Mouse (Mus musculus) T-helper 17 cell (primary cell): Measurements from ENCODE around the gene Prdm15.

Experiments used
- in situ Hi-C, 2 experiments: fragments of 300-600 bp; cut with MboI, MseI; formaldehyde crosslinking; loops; 1 replicate in 1 of 2; 2 replicates in 1 of 2; pipeline ENCODE4 v1.15.1; 2025; ENCODE audit warnings: high pct_unique_total_duplicates in 2 of 2

Gene Prdm15

GRCm38 (mm10) chr16:97823311-97824007 is 28.2 kb downstream of the Prdm15 start:
- in situ Hi-C loops, result no loop called here

- in situ Hi-C loops, result no loop called here
These were observed 32.1 kb downstream of the Prdm15 start for GRCm38 (mm10) chr16:97819532-97819931.

- in situ Hi-C loops, result no loop called here
These were observed 34.2 kb downstream of the Prdm15 start for GRCm38 (mm10) chr16:97817414-97817813.

- in situ Hi-C loops, result no loop called here
These were observed 36.4 kb downstream of the Prdm15 start for GRCm38 (mm10) chr16:97815269-97815668.

GRCm38 (mm10) chr16:97814060-97814459 is 37.6 kb downstream of the Prdm15 start:
- in situ Hi-C loops, result no loop called here

GRCm38 (mm10) chr16:97808881-97809280 is 42.8 kb downstream of the Prdm15 start:
- in situ Hi-C loops, result loop anchor here in 1 of 2 experiments (5.0 kb wide), 1 partner anchor 73 kb away; no protein-coding TSS in a partner anchor

GRCm38 (mm10) chr16:97805646-97806045 is 46.0 kb downstream of the Prdm15 start:
- in situ Hi-C loops, result loop anchor here in 1 of 2 experiments (5.0 kb wide), 1 partner anchor 77 kb away; no protein-coding TSS in a partner anchor

- in situ Hi-C loops, result loop anchor here in 1 of 2 experiments (5.0 kb wide), 1 partner anchor 77 kb away; no protein-coding TSS in a partner anchor
These were observed 46.7 kb downstream of the Prdm15 start for GRCm38 (mm10) chr16:97804680-97805547.

GRCm38 (mm10) chr16:97797950-97798869 is 53.4 kb downstream of the Prdm15 start:
- in situ Hi-C loops, result no loop called here

- in situ Hi-C loops, result no loop called here
These were observed 54.4 kb downstream of the Prdm15 start for GRCm38 (mm10) chr16:97797212-97797611.

- in situ Hi-C loops, result no loop called here
These were observed 57.4 kb downstream of the Prdm15 start for GRCm38 (mm10) chr16:97794256-97794655.

GRCm38 (mm10) chr16:97783057-97783456 is 68.6 kb downstream of the Prdm15 start:
- in situ Hi-C loops, result no loop called here

GRCm38 (mm10) chr16:97778353-97779025 is 73.2 kb downstream of the Prdm15 start:
- in situ Hi-C loops, result no loop called here

GRCm38 (mm10) chr16:97766501-97766900 is 85.1 kb downstream of the Prdm15 start:
- in situ Hi-C loops, result no loop called here

GRCm38 (mm10) chr16:97764626-97765025 is 87.0 kb downstream of the Prdm15 start:
- in situ Hi-C loops, result no loop called here

GRCm38 (mm10) chr16:97763990-97764340 is 87.7 kb downstream of the Prdm15 start:
- in situ Hi-C loops, result no loop called here

- in situ Hi-C loops, result no loop called here
These were observed 88.3 kb downstream of the Prdm15 start, which contains the start of gene Ripk4 for GRCm38 (mm10) chr16:97763061-97763989. Gene Ripk4 (minus strand): TSS chr16:97763787.

GRCm38 (mm10) chr16:97761782-97762181 is 89.9 kb downstream of the Prdm15 start:
- in situ Hi-C loops, result no loop called here

GRCm38 (mm10) chr16:97759681-97760080 is 92.0 kb downstream of the Prdm15 start:
- in situ Hi-C loops, result no loop called here

GRCm38 (mm10) chr16:97758288-97758687 is 93.4 kb downstream of the Prdm15 start:
- in situ Hi-C loops, result no loop called here
